Mouse (Mus musculus): ENCODE measurements around the gene Spaca7. TPM values are rescaled to one million over a fixed set of nuclear protein-coding genes. Genes with fewer than 3 reads are reported as not detected.
"Not testable (repeated sequence)": the region's sequence is repeated elsewhere in the genome, so short reads cannot be mapped to it uniquely, and the experiment has no call there.

Gene Spaca7
- polyA plus RNA-seq, 1 experiment from 2014 or later, result not detected

DNA sequence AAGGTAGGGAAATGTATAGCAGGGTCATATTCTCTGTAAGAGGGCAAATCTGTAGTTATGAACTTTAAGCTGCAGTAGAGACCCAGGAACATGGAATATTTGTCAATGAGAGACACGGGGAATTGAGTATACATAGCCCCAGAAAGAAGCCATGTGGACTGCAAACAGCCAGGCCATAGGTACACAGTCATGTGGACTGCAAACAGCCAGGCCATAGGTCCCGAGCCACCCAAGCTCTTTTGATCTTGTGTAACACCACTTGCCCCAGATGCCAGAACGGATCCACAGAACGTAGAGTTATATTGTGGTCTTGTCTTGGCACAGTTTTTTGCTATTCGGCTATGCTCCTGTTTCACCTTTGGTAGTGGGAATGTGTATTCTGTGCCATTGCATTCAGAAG is 11.0 kb downstream of the Spaca7 start:
- Histone ChIP-seq H3K4me1 (ENCODE audit: insufficient read depth, low read depth, low read length) (no peaks in the 10 kb centered on the region), H3K9me3 (ENCODE audit: low read length) (no peaks in the 10 kb centered on the region), H3K4me3 (ENCODE audit: low read depth, low read length) (no peak overlapping the region), H3K9ac (replicated peaks; ENCODE audit: low read depth) (no peak overlapping the region), H3K27me3 (replicated peaks; ENCODE audit: insufficient read depth, low read length) (no peaks in the 10 kb centered on the region), H3K36me3 (ENCODE audit: insufficient read depth, low read length) (no peaks in the 10 kb centered on the region), H3K4me2 (replicated peaks; ENCODE audit: low read depth, low read length) (no peak overlapping the region), H3K27ac (ENCODE audit: low read length) (no peak overlapping the region)
- no peak for TF ChIP-seq CTCF (IDR thresholded peaks at IDR 0.05)
- no peak for TF ChIP-seq EP300 (IDR thresholded peaks at IDR 0.05)
- 69% methylated on average over 5 of the region's 5 CpGs for WGBS
- DNase-seq (ENCODE audit: low spot score) (no peak), ATAC-seq (no peak)

GRCm38 (mm10) chr8:12607223-12607622 is 34.4 kb downstream of the Spaca7 start:
- Histone ChIP-seq H3K27ac (ENCODE audit: low read length) (no peak overlapping the region), H3K9ac (replicated peaks; ENCODE audit: low read depth) (no peak overlapping the region), H3K27me3 (replicated peaks; ENCODE audit: insufficient read depth, low read length) (no peaks in the 10 kb centered on the region; the same call in 1 of the 2 replicates), H3K36me3 (ENCODE audit: insufficient read depth, low read length) (no peaks in the 10 kb centered on the region), H3K4me2 (replicated peaks; ENCODE audit: low read depth, low read length) (no peak overlapping the region), H3K9me3 (ENCODE audit: low read length) (no peaks in the 10 kb centered on the region), H3K4me1 (ENCODE audit: insufficient read depth, low read depth, low read length) (no peaks in the 10 kb centered on the region), H3K4me3 (ENCODE audit: low read depth, low read length) (no peak overlapping the region)
- WGBS, result 20% methylated on average over 6 of the region's 6 CpGs
- TF ChIP-seq CTCF (IDR thresholded peaks at IDR 0.05), result peak; percentile 98
- TF ChIP-seq EP300 (IDR thresholded peaks at IDR 0.05), result no peak
- ATAC-seq (peak; percentile 65), DNase-seq (ENCODE audit: low spot score) (peak; percentile 75)

- no peak for DNase-seq (ENCODE audit: low spot score)
- 0 out of 2 replicates have a peak, but pooled peaks have one; percentile 21 for ATAC-seq
- Histone ChIP-seq H3K4me3 (ENCODE audit: low read depth, low read length) (no peak overlapping the region), H3K36me3 (ENCODE audit: insufficient read depth, low read length) (no peaks in the 10 kb centered on the region), H3K27me3 (replicated peaks; ENCODE audit: insufficient read depth, low read length) (no peaks in the 10 kb centered on the region; the same call in 1 of the 2 replicates), H3K9ac (replicated peaks; ENCODE audit: low read depth) (no peak overlapping the region), H3K4me1 (ENCODE audit: insufficient read depth, low read depth, low read length) (no peaks in the 10 kb centered on the region), H3K27ac (ENCODE audit: low read length) (no peak overlapping the region), H3K9me3 (ENCODE audit: low read length) (no peaks in the 10 kb centered on the region), H3K4me2 (replicated peaks; ENCODE audit: low read depth, low read length) (no peak overlapping the region)
- TF ChIP-seq CTCF (IDR thresholded peaks at IDR 0.05) (no peak), EP300 (IDR thresholded peaks at IDR 0.05) (no peak)
- WGBS, result 66% methylated on average over 10 of the region's 10 CpGs
Measured at GRCm38 (mm10) chr8:12608810-12609209, 36.0 kb downstream of the Spaca7 start.

DNA sequence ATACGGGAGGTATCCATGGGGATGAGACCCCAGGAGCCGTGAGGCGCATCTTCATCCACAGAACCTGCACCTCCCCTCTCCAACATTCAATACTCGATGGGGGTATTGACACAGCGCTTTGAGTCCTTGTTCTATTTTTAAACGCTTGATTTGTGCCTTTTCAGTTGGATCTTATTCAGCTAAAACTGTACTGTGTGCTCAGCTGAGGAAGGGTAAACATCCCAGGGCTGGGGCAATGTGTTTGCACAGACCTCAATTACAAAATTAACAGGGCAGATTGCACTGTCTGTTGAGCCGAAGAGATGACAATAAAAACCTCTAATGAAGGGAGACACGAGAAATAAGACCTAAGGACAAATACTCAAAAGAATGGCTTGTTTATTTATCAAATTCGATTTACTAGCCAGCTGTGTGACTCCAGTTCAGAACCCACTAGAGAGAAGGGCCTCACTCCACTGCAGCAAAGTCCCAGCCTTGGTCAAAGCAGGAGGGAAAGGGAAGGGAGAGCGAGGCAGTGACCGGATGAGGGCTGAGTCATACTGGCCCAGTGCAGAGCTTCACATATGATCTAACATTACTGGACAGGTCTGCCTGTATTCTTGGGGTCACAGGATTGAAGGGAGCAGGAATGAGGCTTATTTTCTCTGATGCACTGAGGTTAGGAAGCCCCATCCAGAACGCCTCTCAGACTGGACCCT is 37.1 kb downstream of the Spaca7 start:
- Histone ChIP-seq H3K27me3 (replicated peaks; ENCODE audit: insufficient read depth, low read length) (no peaks in the 10 kb centered on the region; the same call in 1 of the 2 replicates), H3K4me3 (ENCODE audit: low read depth, low read length) (no peak overlapping the region), H3K4me1 (ENCODE audit: insufficient read depth, low read depth, low read length) (no peaks in the 10 kb centered on the region), H3K9me3 (ENCODE audit: low read length) (no peaks in the 10 kb centered on the region), H3K36me3 (ENCODE audit: insufficient read depth, low read length) (no peaks in the 10 kb centered on the region), H3K4me2 (replicated peaks; ENCODE audit: low read depth, low read length) (no peak overlapping the region), H3K9ac (replicated peaks; ENCODE audit: low read depth) (no peak overlapping the region), H3K27ac (ENCODE audit: low read length) (no peak overlapping the region)
- peak; percentile 39 for DNase-seq (ENCODE audit: low spot score)
- ATAC-seq, result peak; percentile 56
- TF ChIP-seq CTCF (IDR thresholded peaks at IDR 0.05) (no peak), EP300 (IDR thresholded peaks at IDR 0.05) (no peak)
- 41% methylated on average over 12 of the region's 12 CpGs for WGBS

GRCm38 (mm10) chr8:12613201-12613600 is 40.4 kb downstream of the Spaca7 start:
- Histone ChIP-seq H3K27ac (ENCODE audit: low read length) (no peak overlapping the region), H3K4me2 (replicated peaks; ENCODE audit: low read depth, low read length) (no peak overlapping the region), H3K27me3 (replicated peaks; ENCODE audit: insufficient read depth, low read length) (no peaks in the 10 kb centered on the region), H3K9ac (replicated peaks; ENCODE audit: low read depth) (no peak overlapping the region), H3K4me3 (ENCODE audit: low read depth, low read length) (no peak overlapping the region), H3K9me3 (ENCODE audit: low read length) (no peaks in the 10 kb centered on the region), H3K36me3 (ENCODE audit: insufficient read depth, low read length) (peaks cover 4% of the 10 kb centered on the region; the same call in 1 of the 2 replicates), H3K4me1 (ENCODE audit: insufficient read depth, low read depth, low read length) (no peaks in the 10 kb centered on the region)
- ATAC-seq (no peak), DNase-seq (ENCODE audit: low spot score) (no peak)
- TF ChIP-seq CTCF (IDR thresholded peaks at IDR 0.05), result no peak
- no peak for TF ChIP-seq EP300 (IDR thresholded peaks at IDR 0.05)
- WGBS, result 79% methylated on average over 7 of the region's 7 CpGs

- ATAC-seq, result peak; percentile 44; the same call in 1 of the 2 replicates
Measured at GRCm38 (mm10) chr8:12617369-12617768, 44.5 kb downstream of the Spaca7 start.

More at GRCm38 (mm10) chr8:12617369-12617768, 44.5 kb downstream of the Spaca7 start:
- H3K4me2 ChIP-seq (replicated peaks; ENCODE audit: low read depth, low read length); H3K9ac ChIP-seq (replicated peaks; ENCODE audit: low read depth); DNase-seq (ENCODE audit: low spot score); H3K4me1 ChIP-seq (ENCODE audit: insufficient read depth, low read depth, low read length); H3K9me3 ChIP-seq (ENCODE audit: low read length); H3K27me3 ChIP-seq (replicated peaks; ENCODE audit: insufficient read depth, low read length); H3K4me3 ChIP-seq (ENCODE audit: low read depth, low read length); H3K27ac ChIP-seq (ENCODE audit: low read length): not testable (repeated sequence)
- WGBS, result 56% methylated on average over 3 of the region's 3 CpGs
- peaks cover 18% of the 10 kb centered on the region for H3K36me3 ChIP-seq (ENCODE audit: insufficient read depth, low read length)

All from lung, postnatal 0 days (tissue).